Mouse (Mus musculus) hindbrain, embryonic 14.5 days (tissue): ENCODE data around the gene Gpr156. TPM values are rescaled to one million over a fixed set of nuclear protein-coding genes. Genes with fewer than 3 reads are reported as not detected.

Source experiments
- ATAC-seq: fragments of 200-750 bp; cut with Nextera tagmentation; 2 replicates; pipeline ENCODE4 v1.8.0; 2017; ENCODE audit warnings: moderate number of reproducible peaks, mild to moderate bottlenecking, moderate TSS enrichment, moderate library complexity; ENCODE audit not compliant: low FRiP score
- DNase-seq: peaks from one replicate; pipeline ENCODE4 v3.0.0-alpha.2; 2015; ENCODE audit warnings: low spot score
- H3K27ac ChIP-seq: fragments of 300-500 bp; sonication (generic); 2 replicates; pipeline ENCODE4 v1.5.1; 2014; ENCODE audit warnings: mild to moderate bottlenecking, moderate library complexity
- H3K27me3 ChIP-seq: fragments of 300-500 bp; sonication (generic); 2 replicates; pipeline ENCODE4 v1.6.1; 2014; ENCODE audit warnings: mild to moderate bottlenecking, low read length, mixed read lengths; ENCODE audit not compliant: control insufficient read depth, insufficient read depth
- H3K36me3 ChIP-seq: fragments of 300-500 bp; sonication (generic); replicated peaks from 2 replicates; pipeline ENCODE4 v1.6.1; 2014; ENCODE audit not compliant: control insufficient read depth, insufficient read depth
- H3K4me1 ChIP-seq: fragments of 300-500 bp; sonication (generic); replicated peaks from 2 replicates; pipeline ENCODE4 v1.6.1; 2014; ENCODE audit warnings: antibody characterized with exemption, low read length, mixed read lengths; ENCODE audit not compliant: control insufficient read depth, insufficient read depth
- H3K4me2 ChIP-seq: fragments of 300-500 bp; sonication (generic); replicated peaks from 2 replicates; pipeline ENCODE4 v1.6.1; 2014; ENCODE audit warnings: mild to moderate bottlenecking, moderate library complexity
- H3K4me3 ChIP-seq: fragments of 300-500 bp; sonication (generic); replicated peaks from 2 replicates; pipeline ENCODE4 v1.5.1; 2014; ENCODE audit warnings: mild to moderate bottlenecking, low read length
- H3K9ac ChIP-seq: fragments of 300-500 bp; sonication (generic); 2 replicates; pipeline ENCODE4 v1.6.1; 2014
- H3K9me3 ChIP-seq: fragments of 300-500 bp; sonication (generic); 2 replicates; pipeline ENCODE4 v1.6.1; 2016; ENCODE audit warnings: low read length; ENCODE audit not compliant: control insufficient read depth
- WGBS: fragments of 180-500 bp; shearing (Covaris S2); extraction: QIAGEN DNeasy Blood & Tissue Kit; methylation state at CpG from one replicate; pipeline ENCODE4 v1.1.7; 2014; 5-methylcytosine and 5-hydroxymethylcytosine counted together
- polyA plus RNA-seq: library from polyadenylated mRNA; unstranded; fragments of >200 nt; fragmentation: Nextera tagmentation; extraction: Ambion mirVana; gene quantifications from 2 replicates; pipeline ENCODE4 v1.2.1, GENCODE M21; 2014

The Gpr156 gene
- polyA plus RNA-seq, 1 experiment from 2014 or later: 3.9 TPM

GRCm38 (mm10) chr16:37901318-37901717, 15.0 kb upstream of the Gpr156 start:
- Histone ChIP-seq H3K4me2 (no peak overlapping the region), H3K27me3 (no peaks in the 10 kb centered on the region), H3K4me1 (no peaks in the 10 kb centered on the region), H3K36me3 (no peaks in the 10 kb centered on the region), H3K9me3 (no peaks in the 10 kb centered on the region), H3K27ac (no peak overlapping the region), H3K9ac (no peak overlapping the region), H3K4me3 (no peak overlapping the region)
- DNase-seq (no peak), ATAC-seq (no peak)
- WGBS: 45% methylated on average over 11 of the region's 11 CpGs

DNA sequence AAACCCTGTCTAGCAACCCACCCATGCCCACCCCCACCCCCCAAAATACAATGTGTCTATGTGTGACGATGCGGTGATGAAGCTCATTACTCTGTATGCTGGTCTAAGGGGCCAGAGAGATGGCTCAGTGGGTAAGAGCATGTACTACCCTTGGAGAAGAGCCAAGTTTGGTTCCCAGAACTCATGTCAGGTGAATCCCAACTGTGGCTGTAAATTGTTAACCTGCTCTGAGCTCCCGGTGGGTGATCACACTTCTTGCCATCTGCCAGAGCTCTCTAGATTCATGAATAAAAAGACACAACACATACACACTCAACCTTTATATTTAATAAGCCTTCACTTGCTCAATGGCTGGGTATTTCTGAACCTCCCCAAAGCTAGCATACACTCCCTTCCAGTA, 9.8 kb upstream of the Gpr156 start:
- ATAC-seq (no peak), DNase-seq (no peak)
- Histone ChIP-seq H3K9ac (no peak overlapping the region), H3K9me3 (no peaks in the 10 kb centered on the region), H3K27me3 (no peaks in the 10 kb centered on the region), H3K4me1 (no peaks in the 10 kb centered on the region), H3K4me2 (no peak overlapping the region), H3K27ac (no peak overlapping the region), H3K36me3 (no peaks in the 10 kb centered on the region), H3K4me3 (no peak overlapping the region)
- WGBS: 94% methylated on average over 3 of the region's 3 CpGs

DNA sequence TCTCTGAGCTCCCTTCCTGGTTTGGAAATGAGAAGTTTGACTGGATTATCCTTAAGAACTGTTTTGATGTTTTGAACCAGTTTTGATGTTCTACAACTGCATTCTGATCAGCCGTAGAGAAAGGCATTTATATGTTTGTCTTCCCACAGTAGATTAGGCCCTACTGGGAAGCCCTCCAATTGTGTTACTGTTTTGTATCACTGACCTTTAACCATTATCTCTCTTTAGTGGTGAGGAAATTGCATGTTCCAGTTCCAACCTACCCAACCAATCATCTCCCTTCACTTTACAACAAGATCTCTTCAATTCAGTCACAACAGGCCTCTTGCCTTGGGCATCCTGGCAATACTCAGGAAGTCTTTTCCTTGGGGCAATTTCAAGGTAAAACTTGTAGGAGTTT, 5.2 kb upstream of the Gpr156 start:
- Histone ChIP-seq H3K27ac (no peak overlapping the region), H3K4me2 (no peak overlapping the region), H3K4me3 (no peak overlapping the region), H3K27me3 (peaks cover 3% of the 10 kb centered on the region; the same call in 1 of the 2 replicates), H3K4me1 (no peaks in the 10 kb centered on the region), H3K9ac (no peak overlapping the region), H3K9me3 (no peaks in the 10 kb centered on the region), H3K36me3 (no peaks in the 10 kb centered on the region)
- 81% methylated on average over 1 of the region's 1 CpGs for WGBS
- no peak for ATAC-seq
- no peak for DNase-seq

DNA sequence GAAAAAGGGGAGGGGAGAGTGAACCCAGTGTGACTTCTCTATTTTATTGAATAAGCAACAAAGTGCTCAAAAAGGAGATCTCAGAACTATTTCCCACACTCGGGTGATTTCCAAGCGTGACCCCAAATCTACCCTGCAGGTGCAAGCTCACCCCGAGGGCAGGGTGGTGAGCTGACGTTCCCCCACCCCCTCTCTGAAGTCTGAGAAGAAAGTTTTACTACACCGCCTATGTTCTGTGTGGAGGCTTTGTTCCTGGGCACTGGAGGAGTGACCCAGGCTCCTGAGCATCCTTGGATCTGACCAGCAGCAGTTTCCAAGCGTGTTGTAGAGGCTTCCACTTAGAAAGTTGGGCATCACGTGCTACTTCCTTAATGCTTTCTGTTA, 514 bp downstream of the Gpr156 start:
- Histone ChIP-seq H3K27ac (no peak overlapping the region), H3K36me3 (no peaks in the 10 kb centered on the region), H3K4me1 (peaks cover 6% of the 10 kb centered on the region; the same call in 1 of the 2 replicates), H3K9ac (peak overlapping the region; percentile 62), H3K27me3 (peaks cover 3% of the 10 kb centered on the region; the same call in 1 of the 2 replicates), H3K4me3 (peak overlapping the region; percentile 58), H3K4me2 (peak overlapping the region; percentile 71), H3K9me3 (no peaks in the 10 kb centered on the region)
- WGBS: 13% methylated on average over 7 of the region's 7 CpGs
- DNase-seq (no peak), ATAC-seq (no peak)

GRCm38 (mm10) chr16:37919000-37919399, 2.7 kb downstream of the Gpr156 start:
- ATAC-seq (no peak), DNase-seq (no peak)
- Histone ChIP-seq H3K4me2 (no peak overlapping the region), H3K4me1 (peaks cover 6% of the 10 kb centered on the region; the same call in 1 of the 2 replicates), H3K36me3 (no peaks in the 10 kb centered on the region), H3K9me3 (no peaks in the 10 kb centered on the region), H3K27me3 (peaks cover 3% of the 10 kb centered on the region; the same call in 1 of the 2 replicates), H3K27ac (no peak overlapping the region), H3K9ac (no peak overlapping the region), H3K4me3 (no peak overlapping the region)
- WGBS: 89% methylated on average over 6 of the region's 6 CpGs

DNA sequence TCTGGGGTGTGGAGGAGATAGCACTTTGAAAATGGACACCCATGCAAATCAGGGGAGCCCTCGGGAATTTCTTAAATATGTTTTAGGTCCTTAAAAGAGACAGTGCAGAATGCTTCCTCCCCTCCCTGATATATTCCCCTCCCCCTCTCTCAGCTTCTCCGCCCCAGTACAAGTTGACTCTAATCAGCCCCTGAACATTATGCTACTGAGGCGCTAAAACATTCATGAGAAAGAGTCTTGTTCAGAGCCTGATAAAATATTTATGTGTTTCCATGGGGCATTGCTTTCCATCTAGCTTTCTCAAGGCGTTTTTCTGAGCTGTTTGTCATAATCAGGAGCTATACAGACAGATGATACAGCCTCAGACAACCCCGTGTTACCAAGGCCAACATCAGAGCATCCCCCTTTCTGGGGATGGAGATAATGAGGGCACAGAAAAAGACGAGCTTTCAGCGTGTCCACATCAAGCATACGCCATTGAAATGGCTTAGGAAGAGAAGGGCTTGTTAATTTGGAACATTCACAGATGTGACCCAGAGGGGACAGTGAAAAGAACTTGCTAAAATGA, 4.6 kb downstream of the Gpr156 start:
- H3K9ac ChIP-seq: no peak overlapping the region
- H3K36me3 ChIP-seq: no peaks in the 10 kb centered on the region
- 27% methylated on average over 8 of the region's 8 CpGs for WGBS
- H3K9me3 ChIP-seq: no peaks in the 10 kb centered on the region
- H3K4me3 ChIP-seq: no peak overlapping the region
- no peaks in the 10 kb centered on the region for H3K27me3 ChIP-seq
- no peak overlapping the region for H3K4me2 ChIP-seq
- peak overlapping the region; percentile 55 for H3K27ac ChIP-seq
- peaks cover 9% of the 10 kb centered on the region for H3K4me1 ChIP-seq
- DNase-seq (no peak), ATAC-seq (peak; percentile 53; the same call in 1 of the 2 replicates)

- no peak overlapping the region for H3K4me3 ChIP-seq
- 0 out of 2 replicates have a peak overlapping the region, but pooled peaks have one; percentile 0 for H3K9ac ChIP-seq
- peak overlapping the region; percentile 61 for H3K27ac ChIP-seq
- WGBS: 13% methylated on average over 7 of the region's 7 CpGs
- H3K27me3 ChIP-seq: no peaks in the 10 kb centered on the region
- no peaks in the 10 kb centered on the region for H3K36me3 ChIP-seq
- DNase-seq (peak; percentile 44), ATAC-seq (peak; percentile 73; the same call in 1 of the 2 replicates)
- H3K4me1 ChIP-seq: peaks cover 22% of the 10 kb centered on the region
- H3K9me3 ChIP-seq: no peaks in the 10 kb centered on the region
- no peak overlapping the region for H3K4me2 ChIP-seq
These were observed 9.8 kb downstream of the Gpr156 start for GRCm38 (mm10) chr16:37926087-37926486.

- ATAC-seq (peak; percentile 11; the same call in 1 of the 2 replicates), DNase-seq (no peak)
- H3K4me1 ChIP-seq: peaks cover 22% of the 10 kb centered on the region
- H3K9ac ChIP-seq: peak overlapping the region; percentile 20; the same call in 1 of the 2 replicates
- no peaks in the 10 kb centered on the region for H3K9me3 ChIP-seq
- H3K27ac ChIP-seq: peak overlapping the region; percentile 62
- no peak overlapping the region for H3K4me3 ChIP-seq
- no peaks in the 10 kb centered on the region for H3K36me3 ChIP-seq
- WGBS: 13% methylated on average over 4 of the region's 4 CpGs
- no peak overlapping the region for H3K4me2 ChIP-seq
- H3K27me3 ChIP-seq: no peaks in the 10 kb centered on the region
These were observed 10.8 kb downstream of the Gpr156 start for GRCm38 (mm10) chr16:37927117-37927516.

DNA sequence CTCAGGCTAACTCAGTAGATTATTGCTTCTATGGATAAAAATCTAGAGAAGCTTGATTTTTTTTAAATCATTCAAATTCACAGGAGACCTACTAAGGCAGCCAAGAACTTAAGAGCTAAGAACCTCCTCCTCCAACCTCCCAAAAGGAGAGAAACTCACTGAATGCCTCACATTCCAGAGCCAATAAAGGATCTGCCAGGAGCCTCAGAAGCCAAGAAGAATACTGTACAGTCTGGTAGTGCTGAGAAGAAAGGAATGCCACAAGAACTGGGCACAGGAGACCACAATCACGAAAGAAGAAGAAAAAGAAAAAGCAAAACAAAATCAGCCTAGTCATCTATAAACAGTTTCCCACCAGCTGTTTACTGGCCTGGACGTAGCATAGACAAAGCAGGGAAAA, 12.7 kb downstream of the Gpr156 start:
- WGBS: 58% methylated on average over 2 of the region's 2 CpGs

GRCm38 (mm10) chr16:37929626-37930025, 13.3 kb downstream of the Gpr156 start:
- Histone ChIP-seq H3K9ac (no peak overlapping the region), H3K27me3 (no peaks in the 10 kb centered on the region)

More for the DNA sequence above, 12.7 kb downstream of the Gpr156 start:
- H3K36me3 ChIP-seq: no peaks in the 10 kb centered on the region
- DNase-seq: no peak
- no peaks in the 10 kb centered on the region for H3K27me3 ChIP-seq
- H3K9me3 ChIP-seq: no peaks in the 10 kb centered on the region
- ATAC-seq: no peak
- no peak overlapping the region for H3K4me2 ChIP-seq
- no peak overlapping the region for H3K9ac ChIP-seq
- no peak overlapping the region for H3K27ac ChIP-seq
- peaks cover 22% of the 10 kb centered on the region for H3K4me1 ChIP-seq
- no peak overlapping the region for H3K4me3 ChIP-seq

More at GRCm38 (mm10) chr16:37929626-37930025, 13.3 kb downstream of the Gpr156 start:
- Histone ChIP-seq H3K4me2 (no peak overlapping the region), H3K27ac (no peak overlapping the region), H3K4me3 (no peak overlapping the region), H3K9me3 (no peaks in the 10 kb centered on the region), H3K36me3 (no peaks in the 10 kb centered on the region), H3K4me1 (peaks cover 22% of the 10 kb centered on the region)
- ATAC-seq (no peak), DNase-seq (no peak)
- 96% methylated on average over 2 of the region's 2 CpGs for WGBS
